Mouse (Mus musculus) embryo, embryonic 9.5 days (tissue): ENCODE measurements at regions not wholly inside any gene's neighbourhood (a gene's known extent, or its start where the extent isn't known, plus 50 kb on each side); places are given as distances from the start of the nearest gene placed in this dataset.

Experiments used
- DNase-seq: peaks from one replicate; pipeline ENCODE4 v3.0.0-alpha.2; 2017; ENCODE audit errors: extremely low spot score

GRCm38 (mm10) chr10:126646587-126646986 lies 254.6 kb downstream of the Atp23 start:
- no peak for DNase-seq

DNA sequence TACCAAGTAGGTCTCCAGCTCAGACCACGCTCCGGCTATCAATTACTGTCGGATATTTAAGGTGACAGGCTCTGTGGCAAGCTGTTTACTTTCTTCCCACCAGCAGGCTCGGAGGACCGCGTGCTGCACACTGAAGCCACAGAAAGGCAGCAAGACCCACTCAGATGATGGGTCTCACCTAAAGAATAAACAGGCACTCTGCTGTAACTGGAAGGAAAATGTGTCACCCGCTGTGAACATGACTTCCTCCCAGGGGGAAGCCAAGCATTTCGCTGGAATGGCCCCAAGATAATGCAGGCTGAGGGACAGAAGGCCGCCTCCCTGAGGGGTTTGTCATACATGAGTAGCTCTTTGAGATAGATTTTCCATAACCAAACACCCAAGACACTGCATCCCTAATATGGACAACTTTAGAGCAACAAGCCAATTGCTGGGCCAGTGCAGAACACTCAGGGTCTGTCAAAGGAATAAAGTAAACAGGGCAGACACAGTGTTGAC lies 259.3 kb downstream of the Atp23 start:
- DNase-seq, result no peak

GRCm38 (mm10) chr10:126634731-126635130 lies 266.4 kb downstream of the Atp23 start:
- no peak for DNase-seq

GRCm38 (mm10) chr10:126628057-126628456 lies 273.1 kb downstream of the Atp23 start:
- no peak for DNase-seq

- peak; percentile 30 for DNase-seq
Observed at GRCm38 (mm10) chr10:126625466-126625865, 275.7 kb downstream of the Atp23 start.

DNA sequence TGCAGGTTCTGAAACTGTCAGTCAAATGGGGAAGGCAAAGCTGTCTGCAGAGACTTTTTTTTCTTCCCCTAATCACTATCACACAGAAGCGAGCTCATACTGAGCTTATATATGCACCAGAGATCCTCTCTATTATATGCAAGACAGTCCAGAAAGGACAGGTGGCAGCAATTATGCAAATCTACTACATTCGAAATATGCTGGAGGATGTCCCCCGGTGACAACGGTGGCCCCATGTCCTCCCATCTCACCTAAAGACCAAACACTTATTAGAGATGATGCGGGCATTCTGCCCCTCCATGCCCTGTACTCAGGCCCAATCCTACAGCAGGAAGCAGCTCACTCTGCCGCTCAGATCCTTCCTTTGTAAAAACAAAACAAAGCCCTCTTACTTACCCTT lies 280.4 kb downstream of the Atp23 start:
- DNase-seq, result no peak

GRCm38 (mm10) chr10:126619970-126620369 lies 281.2 kb downstream of the Atp23 start:
- DNase-seq, result no peak

DNA sequence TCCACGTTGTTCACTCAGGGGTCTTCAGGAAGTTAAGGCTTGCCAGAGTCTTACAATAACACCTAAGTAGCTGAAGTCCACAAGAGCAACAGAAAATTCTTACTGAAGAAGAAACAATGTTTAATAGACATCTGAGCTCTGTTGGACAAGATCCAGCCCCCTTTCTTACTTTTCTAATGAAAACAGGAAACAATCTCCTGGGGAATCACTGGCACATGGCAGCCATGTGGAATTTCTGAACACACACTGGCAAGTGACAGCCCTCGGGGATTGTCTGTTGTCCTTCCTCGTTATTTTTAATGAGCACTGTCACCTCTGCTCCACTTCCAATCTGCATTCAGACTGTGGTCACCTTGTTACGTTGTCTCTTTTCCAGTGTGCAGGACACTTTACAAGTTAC lies 288.9 kb downstream of the Atp23 start:
- no peak for DNase-seq

DNA sequence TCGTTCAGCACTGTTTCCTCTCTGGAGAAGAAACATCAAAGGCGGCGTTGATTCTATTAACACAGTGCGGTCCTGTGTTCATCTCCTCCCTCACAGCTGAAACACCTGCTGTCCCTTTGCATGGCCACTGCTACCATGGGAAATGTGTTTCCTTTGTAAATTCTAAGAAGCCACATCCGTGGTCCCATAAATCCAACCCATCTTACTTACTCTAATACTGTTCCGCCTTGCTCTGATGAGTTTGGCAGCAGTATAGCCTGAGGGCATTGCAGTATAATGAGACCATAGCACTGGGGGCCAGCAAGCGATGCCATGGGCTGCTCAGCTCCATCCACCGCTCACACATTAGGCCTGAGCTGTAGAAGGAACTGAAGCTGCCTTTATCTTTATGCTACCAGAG lies 290.6 kb downstream of the Atp23 start:
- DNase-seq, result no peak

DNA sequence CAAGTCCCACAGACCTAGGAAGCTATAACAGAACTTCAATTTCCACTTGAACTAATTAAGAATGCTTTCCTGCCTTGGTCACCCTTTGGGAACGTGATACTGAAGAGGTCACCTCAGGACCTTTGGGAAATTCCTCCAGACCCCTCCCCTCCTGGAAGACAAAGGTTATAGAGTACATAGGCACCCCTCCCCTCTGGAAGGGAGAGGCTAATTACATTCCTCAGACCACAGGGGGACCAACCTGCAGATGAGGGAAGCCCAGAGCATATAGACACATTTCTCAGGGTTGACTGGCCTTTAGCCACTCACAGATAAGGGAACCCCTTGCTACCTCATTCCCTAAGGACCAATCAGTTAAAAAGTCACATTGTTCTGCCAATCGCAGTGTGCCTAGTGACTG lies 301.5 kb downstream of the Atp23 start:
- no peak for DNase-seq

- DNase-seq, result no peak
Observed at GRCm38 (mm10) chr10:126568155-126568554, 333.0 kb downstream of the Atp23 start.

- DNase-seq, result no peak
Observed at GRCm38 (mm10) chr10:126565326-126565725, 335.8 kb downstream of the Atp23 start.

DNA sequence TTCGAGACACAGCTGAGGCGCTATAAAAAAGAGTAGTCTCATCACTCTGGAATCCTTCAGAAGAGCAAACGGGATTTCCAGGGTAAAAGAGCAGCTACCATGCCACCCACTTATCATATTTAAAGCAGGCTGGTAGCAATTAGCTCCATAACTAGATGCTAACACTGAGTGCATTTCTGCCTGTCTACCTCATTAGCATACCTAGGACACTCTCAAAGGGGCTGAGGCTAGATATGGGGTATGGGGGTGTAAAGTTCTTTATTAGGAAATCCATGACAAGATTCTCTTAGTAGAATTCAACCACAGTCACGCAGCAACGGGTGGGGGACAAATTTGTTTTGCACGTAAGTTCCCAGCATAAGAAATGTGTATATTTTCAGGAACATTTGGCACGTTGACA lies 346.1 kb downstream of the Atp23 start:
- no peak for DNase-seq

DNA sequence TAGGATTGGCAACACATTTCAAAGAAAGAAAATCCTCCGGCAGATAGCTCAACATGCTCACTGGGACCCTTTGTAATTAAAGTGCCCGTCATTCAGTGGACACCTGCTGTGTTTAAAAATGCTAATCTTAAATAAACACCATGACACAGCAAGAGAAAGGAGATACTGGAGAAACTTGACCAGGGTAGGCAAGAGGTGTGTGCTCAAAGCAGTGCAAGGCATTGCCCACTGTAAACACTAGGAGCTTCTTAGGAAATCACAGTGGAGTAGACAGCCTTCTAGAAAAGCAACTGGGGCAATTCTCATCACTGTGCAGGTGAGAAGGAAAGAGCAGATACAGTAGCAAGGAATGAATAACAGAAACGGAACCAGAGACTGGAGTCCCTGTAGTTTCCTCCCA lies 369.2 kb downstream of the Atp23 start:
- DNase-seq, result no peak

GRCm38 (mm10) chr10:126531368-126531767 lies 369.8 kb downstream of the Atp23 start:
- peak; percentile 19 for DNase-seq

GRCm38 (mm10) chr10:126528801-126529200 lies 372.4 kb downstream of the Atp23 start:
- no peak for DNase-seq

DNA sequence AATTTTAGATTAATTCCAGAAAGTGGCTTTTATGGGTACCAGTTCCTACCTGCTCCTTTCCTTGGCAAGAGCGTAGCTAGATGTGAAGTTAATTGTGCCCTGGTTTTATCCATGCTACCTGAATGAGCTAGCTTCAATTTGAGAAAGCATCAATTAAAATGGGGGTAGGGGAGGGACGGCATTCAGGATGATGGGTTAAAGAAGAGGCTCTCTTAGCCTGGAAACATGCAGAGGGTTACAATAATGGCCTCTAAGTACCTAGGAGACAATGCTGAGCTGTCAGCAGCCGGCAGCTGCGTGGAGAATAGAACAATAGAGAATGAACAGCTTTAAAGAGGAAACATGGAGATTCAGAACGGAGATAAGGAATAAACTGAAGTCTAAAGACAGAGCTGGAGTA lies 375.0 kb downstream of the Atp23 start:
- no peak for DNase-seq

- no peak for DNase-seq
Observed at GRCm38 (mm10) chr10:126521836-126522815, 379.0 kb downstream of the Atp23 start.

DNA sequence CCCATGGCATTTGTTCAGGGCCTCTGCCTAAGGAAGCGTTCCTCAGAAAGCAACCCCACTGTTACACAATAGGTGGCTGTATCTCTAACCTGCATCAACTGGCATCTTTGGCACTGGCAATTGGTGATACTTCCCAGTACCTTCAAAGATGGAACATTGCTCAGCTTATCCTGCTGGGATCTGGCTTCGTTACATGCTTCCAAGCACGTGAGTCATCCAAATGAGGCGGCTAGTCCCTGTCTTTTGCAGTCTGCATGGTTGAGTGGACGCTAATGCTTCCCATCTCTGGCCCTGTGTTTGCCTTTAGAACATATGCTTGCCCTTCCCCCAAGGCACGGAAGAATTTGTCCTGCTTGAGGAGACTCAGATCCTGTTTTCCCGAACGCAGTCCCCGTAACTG lies 380.2 kb downstream of the Atp23 start:
- DNase-seq, result peak; percentile 15

DNA sequence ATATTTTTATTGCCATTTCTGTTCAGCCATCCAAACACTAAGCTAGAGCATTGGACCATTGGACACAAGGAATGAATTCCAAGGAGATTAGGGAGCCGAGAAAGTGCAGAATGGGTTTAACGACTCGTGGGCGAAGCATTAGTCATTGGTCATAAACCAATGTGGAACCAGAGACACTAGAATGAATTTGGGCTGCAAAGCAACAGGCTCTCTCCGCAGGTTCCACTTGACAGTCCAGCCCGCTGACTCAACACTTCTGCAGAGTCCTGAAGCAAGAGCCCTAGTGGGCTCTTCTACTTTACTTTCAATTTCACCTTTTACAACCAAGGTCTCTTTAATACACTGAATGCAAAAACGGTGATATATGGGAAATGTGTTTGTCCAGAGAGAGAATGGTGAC lies 388.0 kb downstream of the Atp23 start:
- DNase-seq, result no peak

DNA sequence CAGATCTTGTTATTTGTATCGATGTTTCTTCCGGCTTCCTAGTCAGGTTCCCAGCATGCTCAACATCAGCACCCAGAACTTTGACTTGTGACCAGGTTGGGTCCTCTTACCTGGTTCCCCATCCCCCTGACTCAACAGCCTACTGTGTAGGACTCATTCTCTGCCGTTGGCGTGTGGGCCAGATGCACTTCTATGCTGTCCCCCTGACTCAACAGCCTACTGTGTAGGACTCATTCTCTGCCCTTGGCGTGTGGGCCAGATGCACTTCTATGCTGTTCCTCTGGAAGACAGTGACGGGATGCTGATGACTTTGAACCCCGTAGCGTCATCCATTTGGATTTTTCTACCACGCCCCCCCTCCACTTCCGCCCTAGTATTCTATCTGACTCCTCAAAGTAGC lies 389.6 kb downstream of the Atp23 start:
- no peak for DNase-seq

DNA sequence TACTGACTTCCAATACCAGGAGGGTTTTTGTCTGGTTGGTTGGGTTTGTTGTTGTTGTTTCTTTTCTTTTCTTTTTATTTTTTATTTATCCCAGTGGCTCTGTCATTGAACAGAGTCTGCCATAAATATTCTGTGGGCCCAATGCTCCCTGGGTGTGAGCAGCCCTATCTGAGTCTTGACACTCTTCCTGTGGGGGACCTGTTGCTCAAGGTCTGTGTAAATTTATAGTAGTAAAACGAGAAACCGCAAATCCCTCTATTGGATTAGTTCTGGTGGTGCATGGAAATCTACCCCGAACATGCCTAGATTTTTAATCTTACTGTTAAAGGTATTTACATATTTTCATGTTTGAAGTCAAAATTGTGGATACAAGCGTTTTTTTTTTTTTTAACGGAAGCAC lies 395.2 kb downstream of the Atp23 start:
- DNase-seq, result no peak

DNA sequence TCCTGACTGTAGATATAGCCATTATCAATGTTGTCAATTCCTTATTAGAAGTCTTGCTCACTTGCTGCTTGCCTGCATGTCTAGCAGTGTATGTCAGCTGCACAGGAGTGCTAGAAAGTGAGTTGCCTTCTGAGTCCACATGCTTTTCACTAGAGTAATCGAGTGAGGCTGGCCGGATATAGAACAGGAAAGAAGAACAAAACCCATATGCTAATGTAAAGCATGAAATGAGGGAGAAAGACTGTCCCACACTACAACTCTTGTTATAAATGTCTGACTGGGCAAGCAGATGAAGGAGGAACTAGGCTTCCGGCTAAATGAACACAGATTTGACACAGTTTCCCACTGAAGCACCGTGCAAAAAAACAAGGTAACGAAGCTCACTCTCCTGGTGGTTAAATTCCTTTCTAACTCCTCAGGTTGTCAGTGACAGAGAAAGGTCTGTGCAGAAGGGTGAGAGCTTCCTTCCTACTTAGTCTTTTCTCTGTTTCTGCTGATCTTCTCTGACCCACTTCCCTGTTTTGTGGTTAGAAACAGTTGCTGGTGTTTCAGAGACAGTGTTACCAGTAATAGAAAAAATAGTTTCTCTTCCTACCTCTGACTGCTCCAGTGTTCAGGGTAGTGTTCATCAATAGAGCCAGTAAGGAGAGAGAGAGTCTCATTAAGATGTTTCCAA lies 399.0 kb downstream of the Atp23 start:
- no peak for DNase-seq
